Mouse (Mus musculus) liver, embryonic 12.5 days (tissue): ENCODE measurements around the gene Sun1. TPM values are rescaled to one million over a fixed set of nuclear protein-coding genes. Genes with fewer than 3 reads are reported as not detected.

Experiments
- ATAC-seq: fragments of 200-750 bp; cut with Nextera tagmentation; 2 replicates; pipeline ENCODE4 v1.8.0; 2017; ENCODE audit warnings: moderate number of reproducible peaks, mild to moderate bottlenecking, moderate library complexity
- H3K27ac ChIP-seq: fragments of 300-500 bp; sonication (generic); 2 replicates; pipeline ENCODE4 v1.5.1; 2016; ENCODE audit warnings: mild to moderate bottlenecking
- H3K27me3 ChIP-seq: fragments of 300-500 bp; sonication (generic); replicated peaks from 2 replicates; pipeline ENCODE4 v1.6.1; 2016; ENCODE audit warnings: mild to moderate bottlenecking, moderate library complexity
- H3K36me3 ChIP-seq: fragments of 300-500 bp; sonication (generic); 2 replicates; pipeline ENCODE4 v1.6.1; 2016; ENCODE audit warnings: mild to moderate bottlenecking, moderate library complexity
- H3K4me1 ChIP-seq: fragments of 300-500 bp; sonication (generic); 2 replicates; pipeline ENCODE4 v1.6.1; 2016
- H3K4me2 ChIP-seq: fragments of 300-500 bp; sonication (generic); 2 replicates; pipeline ENCODE4 v1.6.1; 2016; ENCODE audit warnings: mild to moderate bottlenecking, moderate library complexity
- H3K4me3 ChIP-seq: fragments of 300-500 bp; sonication (generic); 2 replicates; pipeline ENCODE4 v1.5.1; 2016; ENCODE audit warnings: mild to moderate bottlenecking, moderate library complexity
- H3K9ac ChIP-seq: fragments of 300-500 bp; sonication (generic); 2 replicates; pipeline ENCODE4 v1.6.1; 2016; ENCODE audit warnings: mild to moderate bottlenecking, moderate library complexity
- H3K9me3 ChIP-seq: fragments of 300-500 bp; sonication (generic); replicated peaks from 2 replicates; pipeline ENCODE4 v1.6.1; 2016; ENCODE audit warnings: mild to moderate bottlenecking, moderate library complexity
- WGBS: fragments of 180-500 bp; shearing (Covaris S2); methylation state at CpG from one replicate; pipeline ENCODE4 v1.1.7; 2016; ENCODE audit not compliant: insufficient replicate concordance; 5-methylcytosine and 5-hydroxymethylcytosine counted together
- polyA plus RNA-seq: library from polyadenylated mRNA; unstranded; fragments of >200 nt; fragmentation: Nextera tagmentation; extraction: Ambion mirVana; gene quantifications from 2 replicates; pipeline ENCODE4 v1.2.1, GENCODE M21; 2016

Gene Sun1
- polyA plus RNA-seq, 1 experiment from 2014 or later: 31.7 TPM

DNA sequence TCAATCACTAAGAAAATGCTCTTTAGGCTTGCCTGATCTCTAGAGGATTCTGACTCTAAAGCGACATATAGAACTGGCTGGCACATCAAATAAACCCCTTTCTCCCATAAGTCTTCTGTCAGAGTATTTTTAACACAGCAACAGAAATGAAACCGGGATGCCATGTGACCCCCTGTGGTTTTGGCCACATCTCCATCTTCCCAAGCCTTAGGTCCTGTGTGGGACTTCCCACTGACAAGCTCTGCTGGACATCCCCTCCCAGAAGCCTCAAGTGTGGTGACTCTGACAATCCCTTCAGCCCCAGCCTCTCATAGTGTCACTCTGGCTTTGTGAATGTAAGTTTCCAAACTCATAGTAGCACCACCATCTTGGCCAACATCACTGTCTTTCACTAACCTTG lies 93.7 kb downstream of the Sun1 start:
- no peak overlapping the region for H3K9ac ChIP-seq
- no peak overlapping the region for H3K27ac ChIP-seq
- peaks cover 8% of the 10 kb centered on the region; the same call in 1 of the 2 replicates for H3K4me1 ChIP-seq
- H3K4me3 ChIP-seq: no peak overlapping the region
- H3K27me3 ChIP-seq: no peaks in the 10 kb centered on the region
- H3K4me2 ChIP-seq: no peak overlapping the region
- peaks cover 10% of the 10 kb centered on the region for H3K36me3 ChIP-seq
- no peaks in the 10 kb centered on the region for H3K9me3 ChIP-seq
- ATAC-seq: no peak
- WGBS: 52% methylated on average over 2 of the region's 2 CpGs

DNA sequence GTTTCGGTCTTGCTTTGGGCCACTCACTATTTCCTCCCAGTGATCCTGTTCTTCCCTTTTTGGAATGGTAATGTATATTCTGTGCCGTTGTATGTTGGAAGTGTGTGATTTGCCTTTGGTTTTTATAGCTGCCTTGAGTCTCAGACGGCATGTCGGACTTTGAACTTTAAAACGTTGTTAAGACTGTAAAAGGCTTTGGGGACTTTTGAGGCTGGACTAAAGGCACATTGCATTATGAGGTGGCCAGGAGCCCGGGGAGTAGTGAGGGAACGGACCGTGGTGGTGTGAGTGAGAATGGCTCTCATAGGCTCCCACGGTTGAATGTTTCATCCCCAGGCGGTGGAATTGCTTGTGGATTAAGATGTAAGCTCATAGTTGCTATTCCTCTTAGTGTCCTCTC lies 96.7 kb downstream of the Sun1 start:
- 81% methylated on average over 10 of the region's 10 CpGs for WGBS
- Histone ChIP-seq H3K4me2 (no peak overlapping the region), H3K36me3 (peaks cover 10% of the 10 kb centered on the region), H3K27me3 (no peaks in the 10 kb centered on the region), H3K4me3 (no peak overlapping the region), H3K9me3 (no peaks in the 10 kb centered on the region), H3K4me1 (peaks cover 19% of the 10 kb centered on the region), H3K9ac (no peak overlapping the region), H3K27ac (no peak overlapping the region)
- no peak for ATAC-seq

DNA sequence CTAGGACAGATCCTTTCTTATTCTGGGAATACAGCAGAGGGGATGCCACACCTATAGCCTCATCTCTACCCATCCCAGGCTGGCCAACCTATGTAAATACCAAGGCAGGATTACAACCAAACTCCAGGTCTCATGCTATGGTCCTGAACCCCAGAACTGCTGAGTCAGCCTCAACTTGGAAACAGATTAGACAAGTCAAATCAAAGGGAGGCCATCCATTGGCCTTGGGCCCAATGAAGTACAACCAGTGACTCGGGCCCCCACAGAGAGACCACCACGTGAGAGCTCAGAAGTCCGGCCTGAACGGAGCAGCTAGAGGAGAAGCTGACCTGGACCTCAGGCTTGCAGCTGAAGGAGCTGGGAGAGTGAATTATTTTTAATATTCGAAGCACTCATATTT lies 97.3 kb downstream of the Sun1 start:
- WGBS: 76% methylated on average over 5 of the region's 5 CpGs
- Histone ChIP-seq H3K4me3 (no peak overlapping the region), H3K9me3 (no peaks in the 10 kb centered on the region), H3K36me3 (peaks cover 10% of the 10 kb centered on the region), H3K27ac (no peak overlapping the region), H3K27me3 (no peaks in the 10 kb centered on the region), H3K4me1 (peaks cover 19% of the 10 kb centered on the region), H3K9ac (no peak overlapping the region), H3K4me2 (no peak overlapping the region)
- no peak for ATAC-seq

Other genes with a start within 250 kb of the Sun1 start
- 1.9 and 2.8 TPM in 2 replicates for gene Pdgfa, start 203.3 kb upstream of the Sun1 start, polyA plus RNA-seq
- gene Prkar1b, start 50.6 kb upstream of the Sun1 start, polyA plus RNA-seq: 3.4 and 3.9 TPM in 2 replicates
- gene Dnaaf5, start 50.4 kb upstream of the Sun1 start, polyA plus RNA-seq: 5.9 and 6.9 TPM in 2 replicates
- 162 and 165 TPM in 2 replicates for gene Get4, start 51.7 kb downstream of the Sun1 start, polyA plus RNA-seq
- 6.7 and 7.3 TPM in 2 replicates for gene Adap1, start 125.0 kb downstream of the Sun1 start, polyA plus RNA-seq
- 72.3 and 73.8 TPM in 2 replicates for gene Cox19, start 150.8 kb downstream of the Sun1 start, polyA plus RNA-seq
- not detected in 2 replicates for gene Cyp2w1, start 152.0 kb downstream of the Sun1 start, polyA plus RNA-seq
- gene Gpr146, start 177.1 kb downstream of the Sun1 start, polyA plus RNA-seq: 18.3 and 19.3 TPM in 2 replicates
- gene C130050O18Rik, start 204.6 kb downstream of the Sun1 start, polyA plus RNA-seq: 0.72 and 0.75 TPM in 2 replicates
- 0.39 and 0.51 TPM in 2 replicates for gene Gper1, start 222.5 kb downstream of the Sun1 start, polyA plus RNA-seq